Mouse (Mus musculus) bone marrow macrophage, adult 2 months (primary cell): ENCODE measurements around the gene Prss34. TPM values are rescaled to one million over a fixed set of nuclear protein-coding genes. Genes with fewer than 3 reads are reported as not detected.
A peak's percentile ranks its signal among the peaks of the same experiment; 100 is the strongest.

Experiments used
- H3K27ac ChIP-seq: 2 replicates; pipeline ENCODE4 v1.5.1; 2012; ENCODE audit warnings: low read depth, low read length; ENCODE audit not compliant: insufficient read depth
- H3K4me1 ChIP-seq: 2 replicates; pipeline ENCODE4 v1.6.1; 2012; ENCODE audit warnings: low read length; ENCODE audit not compliant: control insufficient read depth, insufficient read depth
- H3K4me3 ChIP-seq: 2 replicates; pipeline ENCODE4 v1.5.1; 2012; ENCODE audit warnings: mild to moderate bottlenecking, low read length, moderate library complexity; ENCODE audit not compliant: insufficient read depth
- CTCF ChIP-seq: IDR thresholded peaks from 2 replicates; pipeline ENCODE4 v1.5.1; 2012; ENCODE audit warnings: low read depth, mild to moderate bottlenecking, low read length, moderate library complexity
- POLR2A ChIP-seq: IDR thresholded peaks from 2 replicates; pipeline ENCODE4 v1.6.1; 2012; ENCODE audit warnings: mild to moderate bottlenecking, low read depth, low read length, borderline replicate concordance
- polyA plus RNA-seq: library from polyadenylated mRNA; stranded (reverse); fragments of >200 nt; gene quantifications from 2 replicates; pipeline ENCODE4 v1.2.4, GENCODE M21; 2012; ENCODE audit not compliant: missing spikeins, insufficient read depth, insufficient read length

Gene Prss34
- polyA plus RNA-seq, 1 experiment: 1.2 TPM

- peak overlapping the region; percentile 97 for H3K4me3 ChIP-seq
- peaks cover 21% of the 10 kb centered on the region for H3K4me1 ChIP-seq
- H3K27ac ChIP-seq: peak overlapping the region; percentile 96
- TF ChIP-seq CTCF (no peak), POLR2A (no peak)
These were observed 25.1 kb upstream of the Prss34 start for GRCm38 (mm10) chr17:25272951-25273705.

- peak overlapping the region; percentile 96 for H3K27ac ChIP-seq
- H3K4me3 ChIP-seq: peak overlapping the region; percentile 97
- peaks cover 21% of the 10 kb centered on the region for H3K4me1 ChIP-seq
- TF ChIP-seq POLR2A (no peak), CTCF (peak; percentile 76)
These were observed 24.3 kb upstream of the Prss34 start for GRCm38 (mm10) chr17:25273706-25274501.

- H3K4me1 ChIP-seq: peaks cover 21% of the 10 kb centered on the region
- TF ChIP-seq POLR2A (no peak), CTCF (no peak)
- H3K4me3 ChIP-seq: peak within 1 kb of the TSS; percentile 97
- peak within 1 kb of the TSS; percentile 96 for H3K27ac ChIP-seq
These were observed 23.4 kb upstream of the Prss34 start, which contains the start of gene Ube2i for GRCm38 (mm10) chr17:25274571-25275346. Ube2i (minus strand) TSS chr17:25274622.

- TF ChIP-seq CTCF: no peak
- no peak for TF ChIP-seq POLR2A
- Histone ChIP-seq H3K4me3 (no peak overlapping the region), H3K27ac (no peak overlapping the region), H3K4me1 (peaks cover 15% of the 10 kb centered on the region)
These were observed 22.4 kb upstream of the Prss34 start for GRCm38 (mm10) chr17:25275833-25276232.

- TF ChIP-seq POLR2A (no peak), CTCF (no peak)
- H3K4me3 ChIP-seq: no peak overlapping the region
- no peak overlapping the region for H3K27ac ChIP-seq
- H3K4me1 ChIP-seq: no peaks in the 10 kb centered on the region
These were observed 16.1 kb upstream of the Prss34 start for GRCm38 (mm10) chr17:25282133-25282532.

- H3K4me1 ChIP-seq: no peaks in the 10 kb centered on the region
- H3K27ac ChIP-seq: no peak overlapping the region
- H3K4me3 ChIP-seq: no peak overlapping the region
- peak; percentile 68; the same call in 1 of the 2 replicates for TF ChIP-seq CTCF
- no peak for TF ChIP-seq POLR2A
These were observed 13.2 kb upstream of the Prss34 start for GRCm38 (mm10) chr17:25285033-25285432.

- Histone ChIP-seq H3K27ac (no peak overlapping the region), H3K4me1 (no peaks in the 10 kb centered on the region), H3K4me3 (no peak overlapping the region)
- TF ChIP-seq CTCF (peak; percentile 84), POLR2A (no peak)
These were observed 9.4 kb upstream of the Prss34 start for GRCm38 (mm10) chr17:25288842-25289241.

- TF ChIP-seq POLR2A (no peak), CTCF (no peak)
- Histone ChIP-seq H3K4me1 (no peaks in the 10 kb centered on the region), H3K27ac (no peak overlapping the region), H3K4me3 (no peak overlapping the region)
These were observed 7.8 kb upstream of the Prss34 start for GRCm38 (mm10) chr17:25290411-25290810.

GRCm38 (mm10) chr17:25293495-25293894 is 4.7 kb upstream of the Prss34 start:
- TF ChIP-seq POLR2A (no peak), CTCF (no peak)
- no peak overlapping the region for H3K27ac ChIP-seq
- no peaks in the 10 kb centered on the region for H3K4me1 ChIP-seq
- no peak overlapping the region for H3K4me3 ChIP-seq

GRCm38 (mm10) chr17:25294111-25294510 is 4.1 kb upstream of the Prss34 start:
- H3K4me1 ChIP-seq: no peaks in the 10 kb centered on the region
- no peak overlapping the region for H3K4me3 ChIP-seq
- TF ChIP-seq CTCF (no peak), POLR2A (no peak)
- no peak overlapping the region for H3K27ac ChIP-seq
